Mouse (Mus musculus) urinary bladder, postnatal 25 days (tissue): ENCODE results near the gene Col9a2.

Experiments
- DNase-seq: peaks from one replicate; pipeline ENCODE4 v3.0.0; 2022; ENCODE audit warnings: low spot score

Gene Col9a2

GRCm38 (mm10) chr4:121084506-121084905 is 45.3 kb downstream of the Col9a2 start:
- no peak for DNase-seq

GRCm38 (mm10) chr4:121088696-121089095 is 49.5 kb downstream of the Col9a2 start:
- no peak for DNase-seq

DNA sequence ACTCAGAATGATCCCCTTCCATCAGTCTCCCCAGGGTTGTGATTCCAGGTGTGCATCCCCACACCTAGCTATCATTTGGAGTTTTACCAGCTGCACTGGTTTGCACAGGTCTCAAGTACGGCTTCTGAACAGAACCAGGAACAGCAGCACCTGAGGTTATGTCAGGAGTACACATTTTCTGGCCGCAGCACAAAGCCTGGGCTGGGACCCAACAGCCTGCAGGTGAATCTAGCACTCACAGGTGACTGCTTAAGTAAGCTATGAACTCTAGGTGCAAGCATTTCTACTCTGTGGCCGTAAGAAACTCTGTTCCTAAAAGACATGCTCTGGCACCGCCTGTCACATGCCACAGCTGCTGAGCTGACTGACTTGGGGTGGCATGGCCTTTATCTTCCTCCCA is 51.0 kb downstream of the Col9a2 start:
- no peak for DNase-seq

DNA sequence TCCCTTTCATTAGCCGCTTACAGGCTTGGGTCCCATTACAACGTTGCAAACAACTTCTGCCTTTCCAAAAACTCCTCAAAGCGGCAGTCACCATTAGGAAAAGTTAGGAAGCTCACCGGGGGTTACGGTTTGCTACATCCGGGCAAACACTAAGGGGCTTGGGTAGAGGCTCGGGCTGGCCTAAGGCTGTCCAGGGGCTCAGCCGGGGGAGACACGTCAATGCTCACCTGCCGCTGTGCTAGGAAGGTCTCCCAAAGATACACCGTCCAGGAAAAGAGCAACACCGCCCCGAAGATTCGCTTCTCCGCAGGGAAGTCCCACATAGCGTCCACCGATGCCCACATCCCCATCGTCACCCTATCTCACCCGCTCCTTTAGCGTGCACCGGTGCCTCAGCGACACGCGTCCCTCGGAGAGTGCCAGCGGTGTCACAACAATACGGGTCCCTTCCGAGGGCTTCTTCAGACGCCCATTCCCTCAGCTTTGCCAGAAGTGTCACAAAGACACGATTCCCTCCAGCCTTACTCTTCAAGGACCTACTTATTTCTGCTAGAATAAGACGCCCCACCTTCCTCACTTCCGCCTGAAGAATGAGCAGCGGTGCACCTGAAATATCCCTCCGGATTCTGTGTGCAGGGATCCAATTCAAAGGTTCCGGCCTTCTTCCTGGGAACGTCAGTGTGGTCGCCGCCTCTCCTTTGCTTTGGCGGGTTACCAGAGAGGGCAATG is 58.6 kb downstream of the Col9a2 start, which contains the start of gene Zmpste24:
Zmpste24 (minus strand) TSS at position 592 of the 729 bp plus-strand sequence.
- DNase-seq: peak; percentile 78

- DNase-seq: no peak
These were observed 64.1 kb downstream of the Col9a2 start for GRCm38 (mm10) chr4:121103304-121103703.
